Mouse (Mus musculus): Measurements from ENCODE around the gene Cryab. TPM values are rescaled to one million over a fixed set of nuclear protein-coding genes. Genes with fewer than 3 reads are reported as not detected.

Gene Cryab
- polyA plus RNA-seq, 1 experiment from 2014 or later, result 5.3 TPM

- no peak overlapping the region for H3K4me3 ChIP-seq (ENCODE audit: low read depth, low read length)
- H3K27ac ChIP-seq (ENCODE audit: low read depth, low read length), result no peak overlapping the region
- WGBS, result 85% methylated on average over 4 of the region's 4 CpGs
- H3K4me1 ChIP-seq (ENCODE audit: control insufficient read depth, insufficient read depth, low read length), result peaks cover 10% of the 10 kb centered on the region
- no peak overlapping the region for H3K9ac ChIP-seq (ENCODE audit: low read length)
- H3K27me3 ChIP-seq (ENCODE audit: control insufficient read depth, insufficient read depth, low read length), result no peaks in the 10 kb centered on the region
- peak overlapping the region; percentile 85; the same call in 1 of the 2 replicates for H3K4me2 ChIP-seq
- no peaks in the 10 kb centered on the region for H3K36me3 ChIP-seq (ENCODE audit: control insufficient read depth, insufficient read depth, low read length)
- H3K9me3 ChIP-seq (ENCODE audit: control insufficient read depth, low read length), result no peaks in the 10 kb centered on the region
- ATAC-seq (ENCODE audit: low FRiP score) (no peak), DNase-seq (ENCODE audit: low spot score, missing footprints) (no peak)
These were observed 22.9 kb downstream of the Cryab start for GRCm38 (mm10) chr9:50774026-50774462.

- WGBS, result under 1% methylated on average over 41 of the region's 51 CpGs
- ATAC-seq (ENCODE audit: low FRiP score) (peak; percentile 91), DNase-seq (ENCODE audit: low spot score, missing footprints) (peak; percentile 98)
- Histone ChIP-seq H3K9me3 (ENCODE audit: control insufficient read depth, low read length) (no peaks in the 10 kb centered on the region), H3K9ac (ENCODE audit: low read length) (peak within 1 kb of the TSS; percentile 91), H3K4me3 (ENCODE audit: low read depth, low read length) (peak within 1 kb of the TSS; percentile 92), H3K36me3 (ENCODE audit: control insufficient read depth, insufficient read depth, low read length) (no peaks in the 10 kb centered on the region), H3K27me3 (ENCODE audit: control insufficient read depth, insufficient read depth, low read length) (no peaks in the 10 kb centered on the region), H3K4me1 (ENCODE audit: control insufficient read depth, insufficient read depth, low read length) (peaks cover 10% of the 10 kb centered on the region), H3K27ac (ENCODE audit: low read depth, low read length) (peak within 1 kb of the TSS; percentile 55), H3K4me2 (peak within 1 kb of the TSS; percentile 85)
These were observed 24.0 kb downstream of the Cryab start, which contains the start of the genes Alg9 and 1110032A03Rik for GRCm38 (mm10) chr9:50774991-50775612. Gene Alg9 (plus strand): TSS chr9:50775019. Gene 1110032A03Rik (minus strand): TSS chr9:50775520.

DNA sequence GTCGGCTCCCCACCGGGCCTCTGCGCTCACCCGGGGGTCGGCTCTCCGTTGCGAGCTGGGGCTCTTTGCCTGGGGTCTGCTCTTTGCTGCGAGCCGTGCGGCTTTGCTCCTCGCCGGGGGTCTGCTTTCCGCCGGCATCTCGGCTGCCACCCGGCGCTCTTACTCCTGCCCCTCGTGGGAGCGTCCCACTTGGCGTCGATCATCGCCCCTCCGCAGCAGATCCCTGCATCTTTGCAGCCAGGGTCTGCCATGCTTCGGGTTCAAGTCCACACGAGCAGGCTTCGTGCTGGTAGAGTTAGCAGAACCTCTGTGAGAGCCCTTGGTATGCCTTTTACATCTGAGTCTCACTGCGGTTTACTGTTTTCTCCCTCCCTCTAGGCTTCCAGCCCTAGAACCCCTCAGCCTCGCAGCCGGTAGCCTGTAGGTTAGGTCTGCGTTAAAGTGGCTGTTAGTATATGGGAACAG, 24.6 kb downstream of the Cryab start:
- H3K9ac ChIP-seq (ENCODE audit: low read length), result peak overlapping the region; percentile 91
- H3K4me2 ChIP-seq, result peak overlapping the region; percentile 85
- H3K36me3 ChIP-seq (ENCODE audit: control insufficient read depth, insufficient read depth, low read length), result peaks cover 3% of the 10 kb centered on the region; the same call in 1 of the 2 replicates
- no peaks in the 10 kb centered on the region for H3K9me3 ChIP-seq (ENCODE audit: control insufficient read depth, low read length)
- ATAC-seq (ENCODE audit: low FRiP score) (peak; percentile 45), DNase-seq (ENCODE audit: low spot score, missing footprints) (peak; percentile 95)
- peak overlapping the region; percentile 92 for H3K4me3 ChIP-seq (ENCODE audit: low read depth, low read length)
- peak overlapping the region; percentile 55 for H3K27ac ChIP-seq (ENCODE audit: low read depth, low read length)
- no peaks in the 10 kb centered on the region for H3K27me3 ChIP-seq (ENCODE audit: control insufficient read depth, insufficient read depth, low read length)
- H3K4me1 ChIP-seq (ENCODE audit: control insufficient read depth, insufficient read depth, low read length), result peaks cover 10% of the 10 kb centered on the region
- WGBS, result under 1% methylated on average over 30 of the region's 30 CpGs

- DNase-seq (ENCODE audit: low spot score, missing footprints) (no peak), ATAC-seq (ENCODE audit: low FRiP score) (no peak)
- no peaks in the 10 kb centered on the region for H3K9me3 ChIP-seq (ENCODE audit: control insufficient read depth, low read length)
- no peak overlapping the region for H3K27ac ChIP-seq (ENCODE audit: low read depth, low read length)
- H3K4me3 ChIP-seq (ENCODE audit: low read depth, low read length), result peak overlapping the region; percentile 92
- H3K4me1 ChIP-seq (ENCODE audit: control insufficient read depth, insufficient read depth, low read length), result peaks cover 10% of the 10 kb centered on the region
- H3K9ac ChIP-seq (ENCODE audit: low read length), result peak overlapping the region; percentile 91
- peak overlapping the region; percentile 85 for H3K4me2 ChIP-seq
- peaks cover 3% of the 10 kb centered on the region; the same call in 1 of the 2 replicates for H3K36me3 ChIP-seq (ENCODE audit: control insufficient read depth, insufficient read depth, low read length)
- 74% methylated on average over 11 of the region's 11 CpGs for WGBS
- H3K27me3 ChIP-seq (ENCODE audit: control insufficient read depth, insufficient read depth, low read length), result no peaks in the 10 kb centered on the region
These were observed 25.1 kb downstream of the Cryab start for GRCm38 (mm10) chr9:50776162-50776760.

- Histone ChIP-seq H3K9me3 (ENCODE audit: control insufficient read depth, low read length) (no peaks in the 10 kb centered on the region), H3K27me3 (ENCODE audit: control insufficient read depth, insufficient read depth, low read length) (no peaks in the 10 kb centered on the region), H3K4me1 (ENCODE audit: control insufficient read depth, insufficient read depth, low read length) (no peaks in the 10 kb centered on the region), H3K9ac (ENCODE audit: low read length) (no peak overlapping the region), H3K36me3 (ENCODE audit: control insufficient read depth, insufficient read depth, low read length) (peaks cover 11% of the 10 kb centered on the region; the same call in 1 of the 2 replicates), H3K4me3 (ENCODE audit: low read depth, low read length) (no peak overlapping the region), H3K4me2 (no peak overlapping the region), H3K27ac (ENCODE audit: low read depth, low read length) (no peak overlapping the region)
- ATAC-seq (ENCODE audit: low FRiP score), result no peak
- peak; percentile 86 for DNase-seq (ENCODE audit: low spot score, missing footprints)
- 61% methylated on average over 2 of the region's 2 CpGs for whole genome bisulfite sequencing
These were observed 31.0 kb downstream of the Cryab start for GRCm38 (mm10) chr9:50782155-50782554.

GRCm38 (mm10) chr9:50795266-50795665, 44.1 kb downstream of the Cryab start:
- H3K4me1 ChIP-seq (ENCODE audit: control insufficient read depth, insufficient read depth, low read length), result no peaks in the 10 kb centered on the region
- ATAC-seq (ENCODE audit: low FRiP score), result no peak
- H3K36me3 ChIP-seq (ENCODE audit: control insufficient read depth, insufficient read depth, low read length), result peaks cover 5% of the 10 kb centered on the region; the same call in 1 of the 2 replicates
- no peak overlapping the region for H3K27ac ChIP-seq (ENCODE audit: low read depth, low read length)
- H3K4me3 ChIP-seq (ENCODE audit: low read depth, low read length), result no peak overlapping the region
- H3K9me3 ChIP-seq (ENCODE audit: control insufficient read depth, low read length), result no peaks in the 10 kb centered on the region
- DNase-seq (ENCODE audit: low spot score, missing footprints), result no peak
- 91% methylated on average over 3 of the region's 3 CpGs for WGBS
- H3K27me3 ChIP-seq (ENCODE audit: control insufficient read depth, insufficient read depth, low read length), result no peaks in the 10 kb centered on the region
- H3K4me2 ChIP-seq, result no peak overlapping the region
- H3K9ac ChIP-seq (ENCODE audit: low read length), result no peak overlapping the region

DNA sequence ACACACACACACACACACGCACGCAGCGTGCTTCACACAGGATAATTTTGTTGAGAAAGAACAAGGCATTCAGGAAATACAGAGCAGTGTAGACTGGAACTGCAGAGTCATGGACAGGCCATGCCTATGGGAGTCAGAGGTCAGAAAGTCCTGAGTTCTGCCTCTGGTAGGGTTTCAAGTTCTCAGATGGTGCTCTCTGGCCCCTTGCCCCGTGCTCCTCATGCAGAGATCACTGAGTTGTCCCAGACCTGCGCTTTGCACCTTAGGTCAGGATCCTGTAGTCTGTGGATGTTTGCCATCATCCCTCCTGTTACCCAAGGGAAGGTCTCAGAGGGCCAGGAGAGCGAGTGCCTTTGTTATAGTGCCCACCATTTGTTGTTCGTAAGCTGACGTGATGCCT, 45.7 kb downstream of the Cryab start:
- Histone ChIP-seq H3K27me3 (ENCODE audit: control insufficient read depth, insufficient read depth, low read length) (no peaks in the 10 kb centered on the region), H3K36me3 (ENCODE audit: control insufficient read depth, insufficient read depth, low read length) (no peaks in the 10 kb centered on the region; the same call in 1 of the 2 replicates), H3K4me2 (no peak overlapping the region), H3K4me3 (ENCODE audit: low read depth, low read length) (no peak overlapping the region), H3K4me1 (ENCODE audit: control insufficient read depth, insufficient read depth, low read length) (no peaks in the 10 kb centered on the region), H3K9me3 (ENCODE audit: control insufficient read depth, low read length) (no peaks in the 10 kb centered on the region), H3K9ac (ENCODE audit: low read length) (no peak overlapping the region), H3K27ac (ENCODE audit: low read depth, low read length) (no peak overlapping the region)
- 92% methylated on average over 8 of the region's 8 CpGs for WGBS
- DNase-seq (ENCODE audit: low spot score, missing footprints), result no peak
- ATAC-seq (ENCODE audit: low FRiP score), result no peak

DNA sequence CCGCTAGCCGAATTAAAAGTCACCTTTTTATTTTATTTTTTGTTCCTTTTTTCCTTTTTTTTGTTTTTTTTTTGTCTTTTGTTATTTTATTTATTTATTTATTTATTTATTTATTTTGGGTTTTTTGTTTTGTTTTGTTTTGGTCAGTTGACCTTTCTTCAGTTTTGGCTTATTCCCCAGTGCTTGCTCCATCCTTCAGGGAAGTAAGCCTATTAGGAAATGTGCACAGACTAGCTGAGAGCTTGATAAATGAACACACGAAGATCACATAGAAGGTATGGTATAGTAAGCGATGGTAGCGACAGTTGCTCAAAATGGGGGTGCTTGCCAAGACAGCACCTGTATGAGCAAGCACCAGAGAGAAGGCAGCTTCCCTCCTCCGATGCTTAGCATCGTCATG, 46.5 kb downstream of the Cryab start:
- H3K4me3 ChIP-seq (ENCODE audit: low read depth, low read length), result no peak overlapping the region
- ATAC-seq (ENCODE audit: low FRiP score) (no peak), DNase-seq (ENCODE audit: low spot score, missing footprints) (peak; percentile 45)
- H3K9me3 ChIP-seq (ENCODE audit: control insufficient read depth, low read length), result no peaks in the 10 kb centered on the region
- no peaks in the 10 kb centered on the region for H3K4me1 ChIP-seq (ENCODE audit: control insufficient read depth, insufficient read depth, low read length)
- WGBS, result 94% methylated on average over 7 of the region's 7 CpGs
- H3K27me3 ChIP-seq (ENCODE audit: control insufficient read depth, insufficient read depth, low read length), result no peaks in the 10 kb centered on the region
- H3K9ac ChIP-seq (ENCODE audit: low read length), result no peak overlapping the region
- H3K36me3 ChIP-seq (ENCODE audit: control insufficient read depth, insufficient read depth, low read length), result no peaks in the 10 kb centered on the region; the same call in 1 of the 2 replicates
- H3K27ac ChIP-seq (ENCODE audit: low read depth, low read length), result no peak overlapping the region
- H3K4me2 ChIP-seq, result no peak overlapping the region

- H3K9ac ChIP-seq (ENCODE audit: low read length), result no peak overlapping the region
- DNase-seq (ENCODE audit: low spot score, missing footprints) (no peak), ATAC-seq (ENCODE audit: low FRiP score) (no peak)
- H3K4me1 ChIP-seq (ENCODE audit: control insufficient read depth, insufficient read depth, low read length), result no peaks in the 10 kb centered on the region
- no peak overlapping the region for H3K4me2 ChIP-seq
- no peak overlapping the region for H3K27ac ChIP-seq (ENCODE audit: low read depth, low read length)
- no peaks in the 10 kb centered on the region; the same call in 1 of the 2 replicates for H3K36me3 ChIP-seq (ENCODE audit: control insufficient read depth, insufficient read depth, low read length)
- WGBS, result 88% methylated on average over 5 of the region's 5 CpGs
- H3K9me3 ChIP-seq (ENCODE audit: control insufficient read depth, low read length), result no peaks in the 10 kb centered on the region
- no peak overlapping the region for H3K4me3 ChIP-seq (ENCODE audit: low read depth, low read length)
- H3K27me3 ChIP-seq (ENCODE audit: control insufficient read depth, insufficient read depth, low read length), result no peaks in the 10 kb centered on the region
These were observed 47.2 kb downstream of the Cryab start for GRCm38 (mm10) chr9:50798368-50798767.
